Mouse (Mus musculus) megakaryocyte-erythroid progenitor cell, adult 5-6 weeks (primary cell): ENCODE measurements around the gene Trem3. TPM values are rescaled to one million over a fixed set of nuclear protein-coding genes. Genes with fewer than 3 reads are reported as not detected.

Source experiments
- ATAC-seq: replicated peaks from 2 replicates; pipeline ENCODE4 v1.8.0; 2016; ENCODE audit warnings: mild to moderate bottlenecking, inconsistent platforms; ENCODE audit not compliant: severe bottlenecking, poor library complexity, low FRiP score, low TSS enrichment
- total RNA-seq, 2 experiments: library from RNA; stranded (forward) in 1 of 2; stranded (reverse) in 1 of 2; fragments of 200-1000, 215-1000 nt in 1 of 2; fragments of >200 nt in 1 of 2; fragmentation: Nextera tagmentation in 1 of 2; gene quantifications; 2 replicates each; pipeline ENCODE4 v1.2.3; 2014 to 2017

Gene Trem3
- total RNA-seq, 2 experiments from 2014 or later, result not detected

GRCm38 (mm10) chr17:48267591-48267990 lies 20.0 kb downstream of the Trem3 start:
- ATAC-seq, result no peak

DNA sequence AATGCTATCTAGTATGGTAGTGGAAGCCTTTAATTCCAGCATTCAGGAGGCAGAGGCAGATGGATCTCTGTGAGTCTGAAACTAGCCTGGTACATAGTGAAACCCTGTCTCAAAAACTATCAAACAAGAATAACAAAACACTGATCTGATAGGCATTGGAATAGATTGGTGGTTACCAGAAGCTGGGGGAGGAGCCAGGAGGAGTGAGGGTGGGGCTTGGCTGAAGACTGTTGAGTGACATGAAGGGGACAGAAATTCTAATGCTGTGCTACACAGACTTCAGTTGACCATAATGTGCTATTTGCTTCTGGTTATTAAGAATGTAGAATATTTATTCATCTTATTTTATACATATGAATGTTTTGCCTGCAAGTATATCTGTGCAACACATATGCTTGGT lies 20.7 kb downstream of the Trem3 start:
- peak; percentile 57; the same call in 1 of the 2 replicates for ATAC-seq

DNA sequence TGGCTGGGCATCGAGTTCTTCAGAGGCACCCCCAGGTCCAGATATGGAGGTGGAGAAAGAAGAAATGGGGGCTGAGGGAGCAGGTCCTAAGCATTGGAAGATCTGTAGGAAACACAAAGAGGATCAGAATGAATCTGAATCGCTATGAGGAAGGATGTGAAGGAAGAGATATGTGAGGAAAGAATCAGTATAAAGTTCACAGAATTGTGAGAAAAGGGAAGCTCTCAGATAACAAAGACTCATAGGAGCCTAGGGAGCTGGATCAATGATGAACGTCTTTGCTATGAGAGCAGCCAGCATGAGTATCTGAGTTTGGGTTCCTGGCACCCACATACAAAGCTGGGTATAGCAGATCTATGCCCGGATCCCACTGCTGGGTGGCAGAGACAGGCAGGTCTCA lies 22.3 kb downstream of the Trem3 start:
- ATAC-seq, result no peak

GRCm38 (mm10) chr17:48272158-48272557 lies 24.6 kb downstream of the Trem3 start:
- ATAC-seq, result peak; percentile 87

DNA sequence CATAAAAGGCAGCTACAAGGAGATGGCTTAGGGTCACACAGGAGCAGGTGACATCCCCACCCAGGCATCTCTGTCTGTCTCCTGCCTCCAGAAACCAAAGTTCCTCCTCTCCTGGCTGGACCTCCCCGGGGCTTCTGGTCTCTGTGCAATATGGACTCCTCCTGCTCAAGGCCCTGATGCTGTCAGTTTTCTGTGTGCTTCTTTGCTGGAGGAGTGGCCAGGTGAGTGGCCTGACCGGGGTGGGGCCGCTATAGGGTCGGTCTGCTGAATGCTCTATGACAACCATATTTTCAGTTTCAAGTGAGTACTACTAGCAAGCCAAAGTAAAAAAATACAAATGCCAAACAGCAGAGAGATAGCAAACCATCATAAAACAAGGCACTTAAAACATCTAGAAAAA lies 25.0 kb downstream of the Trem3 start:
- 0 out of 2 replicates have a peak, but pooled peaks have one; percentile 1 for ATAC-seq

DNA sequence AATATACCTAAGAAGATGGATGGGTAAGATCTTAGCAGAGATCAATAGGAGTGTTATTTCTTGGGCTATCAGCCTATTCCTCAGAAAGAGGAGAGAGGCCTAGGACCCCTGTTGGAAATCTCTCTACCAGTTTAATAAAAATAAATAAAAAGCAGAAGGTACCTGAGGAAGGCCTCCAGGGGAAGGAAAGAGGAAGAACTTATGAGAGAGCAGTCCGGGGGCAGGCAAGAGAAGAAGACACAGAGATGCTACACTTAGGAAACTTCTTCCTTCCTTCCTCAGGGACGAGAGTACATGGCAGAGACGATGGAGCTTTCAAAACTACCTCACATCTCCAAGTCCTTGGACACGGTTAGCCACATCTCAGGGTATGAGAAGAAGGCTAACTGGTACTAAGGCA lies 26.5 kb downstream of the Trem3 start:
- no peak for ATAC-seq

DNA sequence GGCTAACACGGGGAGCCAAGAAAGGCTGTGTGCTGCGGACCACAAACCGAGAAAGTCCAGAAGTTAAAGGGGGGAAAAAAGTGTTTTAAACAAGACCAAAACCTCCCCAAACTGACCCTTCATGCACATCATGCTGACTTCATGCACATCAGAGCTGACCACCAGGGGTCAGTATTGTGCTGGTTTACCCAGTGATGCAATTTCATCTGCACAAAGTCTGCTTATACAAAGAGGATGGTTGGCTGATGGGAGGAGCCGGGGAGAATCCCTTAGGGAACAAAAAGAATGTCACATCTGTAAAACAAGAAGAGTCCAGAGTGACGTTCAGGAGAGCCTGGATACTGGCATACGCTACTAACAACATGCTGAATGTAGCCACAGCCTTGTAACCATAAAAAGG lies 27.3 kb downstream of the Trem3 start:
- ATAC-seq, result peak; percentile 58; the same call in 1 of the 2 replicates

GRCm38 (mm10) chr17:48275736-48276135 lies 28.2 kb downstream of the Trem3 start:
- ATAC-seq, result no peak

- no peak for ATAC-seq
Measured at GRCm38 (mm10) chr17:48278381-48278780, 30.8 kb downstream of the Trem3 start.

GRCm38 (mm10) chr17:48279002-48279401 lies 31.4 kb downstream of the Trem3 start:
- ATAC-seq, result no peak

DNA sequence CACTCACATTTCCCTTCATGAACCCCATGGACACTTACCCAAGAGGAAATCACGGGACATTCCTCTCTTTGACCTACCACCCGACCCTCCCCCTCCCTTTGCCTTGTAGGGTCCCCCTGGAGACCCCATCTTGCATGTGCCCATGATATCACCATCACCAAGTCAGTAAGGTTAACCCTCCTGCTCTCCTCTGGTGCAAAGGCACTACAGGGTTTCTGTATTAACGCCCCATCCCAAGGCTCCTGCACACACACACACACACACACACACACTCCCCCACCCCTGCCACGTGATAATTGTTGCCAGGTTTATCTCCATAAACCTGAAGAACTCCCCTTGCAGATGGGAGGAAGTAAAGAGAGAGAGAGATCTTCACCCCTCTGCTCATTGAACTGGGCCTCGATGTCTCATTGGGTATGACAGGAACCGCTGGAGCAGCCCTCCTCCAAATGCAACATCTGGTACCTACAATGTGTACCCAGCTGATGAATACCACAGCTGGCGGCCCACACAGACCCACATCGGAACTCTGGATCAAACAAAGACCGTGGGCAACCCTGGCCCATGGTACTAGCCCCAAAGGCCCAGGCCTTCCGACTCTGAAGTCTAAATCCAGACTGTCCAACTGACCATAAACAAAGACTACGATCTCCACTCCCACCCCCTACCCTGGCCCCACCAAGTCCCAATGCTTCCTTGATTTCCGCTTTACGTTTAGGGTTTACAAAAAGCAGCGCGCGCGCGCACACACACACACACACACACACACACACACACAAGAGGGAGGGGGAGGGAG lies 33.6 kb downstream of the Trem3 start:
- peak; percentile 64 for ATAC-seq

GRCm38 (mm10) chr17:48281739-48282085 lies 34.1 kb downstream of the Trem3 start:
- ATAC-seq, result peak; percentile 84

GRCm38 (mm10) chr17:48286765-48287164 lies 39.2 kb downstream of the Trem3 start:
- ATAC-seq, result peak; percentile 49; the same call in 1 of the 2 replicates

DNA sequence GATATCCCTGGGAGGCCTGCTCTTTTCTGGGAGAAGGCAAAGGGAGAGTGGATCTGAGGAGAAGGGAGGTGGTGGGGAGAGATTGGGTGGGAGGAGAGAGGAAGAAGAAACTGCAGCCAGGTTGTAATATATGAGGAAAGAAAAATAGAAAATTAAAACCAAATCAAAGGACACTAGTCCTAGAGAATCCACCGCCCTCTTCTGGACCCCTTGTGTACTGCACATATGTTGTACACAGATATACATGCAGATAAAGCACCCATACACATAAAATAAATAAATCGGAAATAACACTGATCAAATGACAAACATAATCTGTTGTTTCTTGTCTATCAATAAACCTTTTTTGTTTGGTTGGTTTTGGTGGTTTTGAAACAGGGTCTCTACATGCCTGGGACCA lies 39.7 kb downstream of the Trem3 start:
- no peak; the same call in 1 of the 2 replicates for ATAC-seq

- ATAC-seq, result no peak
Measured at GRCm38 (mm10) chr17:48293500-48294194, 46.1 kb downstream of the Trem3 start.

- peak; percentile 77 for ATAC-seq
Measured at GRCm38 (mm10) chr17:48299203-48299602, 51.6 kb downstream of the Trem3 start, which contains the start of gene Treml2. TSS of gene Treml2 (plus strand) at chr17:48299498.

DNA sequence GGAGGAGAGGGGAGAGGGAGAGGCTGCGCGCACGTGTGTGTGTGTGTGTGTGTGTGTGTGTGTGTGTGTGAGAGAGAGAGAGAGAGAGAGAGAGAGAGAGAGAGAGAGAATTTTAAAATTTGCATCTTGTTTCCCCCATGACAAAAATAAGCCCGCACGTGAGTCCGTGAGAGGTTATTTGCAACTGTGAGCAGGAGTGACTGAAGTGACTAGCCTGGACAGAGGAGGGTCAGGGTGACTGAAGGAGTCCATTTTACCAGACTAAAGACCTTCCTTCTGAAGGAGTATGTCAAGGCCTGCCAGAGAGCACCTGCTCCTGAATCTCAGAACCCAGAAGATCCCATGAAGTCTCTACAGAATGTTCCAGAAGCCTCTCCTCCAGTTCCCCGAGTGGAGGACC lies 52.2 kb downstream of the Trem3 start:
- no peak for ATAC-seq

GRCm38 (mm10) chr17:48300199-48300598 lies 52.6 kb downstream of the Trem3 start:
- peak; percentile 48 for ATAC-seq

DNA sequence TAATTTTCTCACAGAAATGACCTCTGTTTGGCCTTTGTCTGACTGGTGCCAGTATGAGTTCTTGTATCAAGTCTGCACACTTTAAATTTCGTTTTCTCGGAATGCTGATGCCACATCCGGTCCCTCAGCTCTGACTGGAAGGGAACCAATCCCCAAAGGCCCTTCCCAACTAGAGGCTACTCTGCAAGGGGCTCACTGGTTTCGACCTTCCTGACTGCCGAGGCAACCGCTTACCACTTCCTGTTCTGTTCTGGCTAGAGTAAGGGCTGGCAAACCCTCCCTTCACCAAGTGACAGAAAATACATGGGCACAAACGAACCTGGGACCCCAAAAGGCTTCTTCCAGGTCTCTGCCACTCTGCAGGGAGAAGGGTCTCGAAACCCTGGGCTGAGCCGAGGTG lies 53.3 kb downstream of the Trem3 start:
- ATAC-seq, result no peak

GRCm38 (mm10) chr17:48301792-48302191 lies 54.2 kb downstream of the Trem3 start:
- ATAC-seq, result 0 out of 2 replicates have a peak, but pooled peaks have one; percentile 44
